Mouse (Mus musculus) bone marrow macrophage, adult 2 months (primary cell): ENCODE data around the gene Smarcb1.

Experiments
- CTCF ChIP-seq: IDR thresholded peaks from 2 replicates; pipeline ENCODE4 v1.5.1; 2012; ENCODE audit warnings: low read depth, mild to moderate bottlenecking, low read length, moderate library complexity
- POLR2A ChIP-seq: IDR thresholded peaks from 2 replicates; pipeline ENCODE4 v1.6.1; 2012; ENCODE audit warnings: mild to moderate bottlenecking, low read depth, low read length, borderline replicate concordance

DNA sequence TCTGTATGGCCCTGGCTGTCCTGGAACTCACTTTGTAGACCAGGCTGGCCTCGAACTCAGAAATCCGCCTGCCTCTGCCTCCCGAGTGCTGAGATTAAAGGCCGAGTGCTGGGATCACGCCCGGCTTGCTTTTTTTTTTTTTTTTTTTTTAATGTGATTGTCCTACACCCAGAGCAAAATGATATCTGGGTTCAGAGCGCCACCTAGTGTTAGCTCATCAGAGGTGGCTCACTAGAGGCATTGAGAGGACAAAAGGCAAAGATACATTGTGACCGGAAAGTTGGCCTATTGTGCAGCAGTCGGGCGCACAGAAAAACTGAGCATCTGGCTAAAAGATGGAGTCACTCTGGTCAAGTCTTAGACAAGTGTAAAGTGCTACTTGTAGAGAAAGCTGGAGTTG, 68.0 kb downstream of the Smarcb1 start:
- TF ChIP-seq CTCF (no peak), POLR2A (no peak)
